Mouse (Mus musculus): ENCODE results near the gene Kcne1. TPM values are rescaled to one million over a fixed set of nuclear protein-coding genes. Genes with fewer than 3 reads are reported as not detected.

The Kcne1 gene
- polyA plus RNA-seq (2015; fragmentation: Illumina TruSeq; extraction: RNeasy Lipid Tissue Mini Kit (QIAGEN cat#74804); ENCODE audit: insufficient read depth, low read depth, low replicate concordance): not detected

GRCm38 (mm10) chr16:92359229-92359628, at the start of gene Kcne1:
Kcne1 (minus strand) TSS chr16:92359468.

GRCm38 (mm10) chr16:92321341-92321740, 37.9 kb downstream of the Kcne1 start, which contains the start of gene Fam243:
Fam243 (minus strand) TSS chr16:92321441.

DNA sequence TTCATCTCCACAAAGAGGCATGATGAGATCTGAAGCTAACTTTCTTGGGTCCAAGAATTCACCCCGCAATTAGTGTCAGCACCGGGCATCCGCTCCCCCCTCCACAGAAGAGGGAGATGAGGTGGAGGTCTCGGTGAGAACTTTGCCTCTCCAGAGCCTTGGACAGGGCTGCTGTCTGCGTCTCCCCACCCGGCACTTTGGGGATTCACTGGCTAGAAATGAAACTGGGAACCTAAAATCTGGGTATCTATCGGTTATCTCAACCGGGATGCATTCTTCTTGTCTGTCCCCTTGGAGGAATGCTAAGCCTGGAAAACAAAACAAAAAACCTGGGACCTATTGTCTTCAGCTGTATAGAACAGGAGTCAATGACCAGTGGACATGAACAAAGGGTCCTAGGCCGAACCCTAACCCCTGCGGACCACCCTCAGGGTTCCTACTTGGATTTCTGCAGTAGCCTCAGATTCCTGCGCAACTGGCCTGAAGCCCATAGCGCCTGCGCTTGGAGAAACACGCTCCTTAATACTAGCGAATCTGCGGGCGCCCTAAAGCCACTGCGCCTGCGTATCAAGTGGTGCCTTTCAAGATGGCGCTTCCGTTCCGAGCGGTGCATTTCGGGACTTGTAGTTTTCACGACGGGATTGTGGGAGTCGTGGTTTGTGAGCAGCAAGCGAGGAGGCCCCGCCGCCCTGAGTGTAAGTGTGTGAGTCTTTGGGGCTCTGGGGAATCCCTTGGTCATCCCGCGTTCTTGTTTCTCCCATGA, 58.4 kb downstream of the Kcne1 start, which contains the start of gene Smim11:
Gene Smim11 (plus strand): TSS at position 638 of the 763 bp plus-strand sequence.

Other genes starting within 250 kb of the Kcne1 start
- not detected for gene Kcne2, start 67.1 kb downstream of the Kcne1 start, polyA plus RNA-seq (2015; fragmentation: Illumina TruSeq; extraction: RNeasy Lipid Tissue Mini Kit (QIAGEN cat#74804); ENCODE audit: insufficient read depth, low read depth, low replicate concordance)
- 34.1 TPM for gene Smim11, start 58.2 kb downstream of the Kcne1 start, polyA plus RNA-seq (2015; fragmentation: Illumina TruSeq; extraction: RNeasy Lipid Tissue Mini Kit (QIAGEN cat#74804); ENCODE audit: insufficient read depth, low read depth, low replicate concordance)
- not detected for gene Fam243, start 38.0 kb downstream of the Kcne1 start, polyA plus RNA-seq (2015; fragmentation: Illumina TruSeq; extraction: RNeasy Lipid Tissue Mini Kit (QIAGEN cat#74804); ENCODE audit: insufficient read depth, low read depth, low replicate concordance)
- 5.7 TPM for gene Rcan1, start 111.4 kb upstream of the Kcne1 start, polyA plus RNA-seq (2015; fragmentation: Illumina TruSeq; extraction: RNeasy Lipid Tissue Mini Kit (QIAGEN cat#74804); ENCODE audit: insufficient read depth, low read depth, low replicate concordance)
- 1.3 TPM for gene Clic6, start 126.3 kb upstream of the Kcne1 start, polyA plus RNA-seq (2015; fragmentation: Illumina TruSeq; extraction: RNeasy Lipid Tissue Mini Kit (QIAGEN cat#74804); ENCODE audit: insufficient read depth, low read depth, low replicate concordance)

All from pancreas, adult 10 weeks (tissue).